Mouse (Mus musculus) gastrocnemius, postnatal 36 days (tissue): Measurements from ENCODE around the gene Dok1. TPM values are rescaled to one million over a fixed set of nuclear protein-coding genes. Genes with fewer than 3 reads are reported as not detected.

Experiments
- DNase-seq, 2 experiments: peaks; one replicate each; pipeline ENCODE4 v3.0.0; 2022
- intact Hi-C: fragments of 180-260 bp; cut with DNase I; formaldehyde crosslinking; loops from one replicate; pipeline ENCODE4 v1.15.1; 2025
- total RNA-seq, 2 experiments: library from RNA; stranded (reverse); gene quantifications; 2 replicates each; pipeline ENCODE4 v1.2.3; 2021

The Dok1 gene
- total RNA-seq, 2 experiments from 2014 or later = 2.4 to 2.5 TPM

- DNase-seq = no peak
- intact Hi-C loops = no loop called here
These were observed 13.2 kb downstream of the Dok1 start for GRCm38 (mm10) chr6:83020121-83020520.

- intact Hi-C loops = no loop called here
- DNase-seq = no peak
These were observed 14.2 kb downstream of the Dok1 start for GRCm38 (mm10) chr6:83019044-83019443.

GRCm38 (mm10) chr6:83017190-83017589 lies 16.1 kb downstream of the Dok1 start:
- intact Hi-C loops = no loop called here
- DNase-seq = peak in 1 of 2 experiments; percentile 60

- intact Hi-C loops = no loop called here
- no peak for DNase-seq
These were observed 17.5 kb downstream of the Dok1 start for GRCm38 (mm10) chr6:83015749-83016148.

- intact Hi-C loops = no loop called here
- no peak for DNase-seq
These were observed 18.5 kb downstream of the Dok1 start for GRCm38 (mm10) chr6:83014482-83015466.

- DNase-seq = no peak
These were observed 19.8 kb downstream of the Dok1 start for GRCm38 (mm10) chr6:83013444-83013843.

GRCm38 (mm10) chr6:83011756-83012155 lies 21.5 kb downstream of the Dok1 start:
- intact Hi-C loops = no loop called here
- no peak for DNase-seq

More at GRCm38 (mm10) chr6:83013444-83013843, 19.8 kb downstream of the Dok1 start:
- intact Hi-C loops = no loop called here

GRCm38 (mm10) chr6:83011255-83011654 lies 22.0 kb downstream of the Dok1 start:
- DNase-seq = no peak
- intact Hi-C loops = no loop called here

GRCm38 (mm10) chr6:83010010-83010409 lies 23.3 kb downstream of the Dok1 start:
- intact Hi-C loops = no loop called here
- no peak for DNase-seq

GRCm38 (mm10) chr6:83008659-83009058 lies 24.6 kb downstream of the Dok1 start:
- intact Hi-C loops = no loop called here

GRCm38 (mm10) chr6:83006114-83006513 lies 27.2 kb downstream of the Dok1 start:
- intact Hi-C loops = no loop called here
- no peak for DNase-seq

More at GRCm38 (mm10) chr6:83008659-83009058, 24.6 kb downstream of the Dok1 start:
- DNase-seq = no peak

GRCm38 (mm10) chr6:83005444-83006011 lies 27.7 kb downstream of the Dok1 start:
- no peak for DNase-seq
- intact Hi-C loops = no loop called here

- no peak for DNase-seq
- intact Hi-C loops = no loop called here
These were observed 28.4 kb downstream of the Dok1 start for GRCm38 (mm10) chr6:83004872-83005271.

GRCm38 (mm10) chr6:83004309-83004708 lies 29.0 kb downstream of the Dok1 start:
- no peak for DNase-seq
- intact Hi-C loops = no loop called here

- DNase-seq = no peak
- intact Hi-C loops = no loop called here
These were observed 29.4 kb downstream of the Dok1 start for GRCm38 (mm10) chr6:83003850-83004249.

- DNase-seq = no peak
- intact Hi-C loops = no loop called here
These were observed 30.2 kb downstream of the Dok1 start for GRCm38 (mm10) chr6:83003082-83003481.

- intact Hi-C loops = loop anchor here (5.0 kb wide), 2 partner anchors 52 to 157 kb away; partner anchors contain the start of genes 1700003E16Rik, Aup1 and Wdr54
- DNase-seq = no peak
These were observed 33.3 kb downstream of the Dok1 start for GRCm38 (mm10) chr6:82999986-83000385.

GRCm38 (mm10) chr6:82998326-82998725 lies 34.9 kb downstream of the Dok1 start:
- intact Hi-C loops = loop anchor here (5.0 kb wide), 2 partner anchors 54 to 159 kb away; partner anchors contain the start of genes 1700003E16Rik, Aup1 and Wdr54
- no peak for DNase-seq

GRCm38 (mm10) chr6:82997511-82998102 lies 35.7 kb downstream of the Dok1 start:
- no peak for DNase-seq

GRCm38 (mm10) chr6:82996740-82997315 lies 36.4 kb downstream of the Dok1 start:
- peak; percentile 87 to 88 for DNase-seq
- intact Hi-C loops = loop anchor here (2.0 to 5.0 kb wide), 4 partner anchors 55 to 160 kb away; partner anchors contain the start of genes 1700003E16Rik, Aup1, Ccdc142 and Gm42688

More at GRCm38 (mm10) chr6:82997511-82998102, 35.7 kb downstream of the Dok1 start:
- intact Hi-C loops = loop anchor here (2.0 to 5.0 kb wide), 4 partner anchors 55 to 160 kb away; partner anchors contain the start of genes 1700003E16Rik, Aup1, Ccdc142 and Gm42688
